Mouse (Mus musculus): ENCODE data around the gene Ambp. TPM values are rescaled to one million over a fixed set of nuclear protein-coding genes. Genes with fewer than 3 reads are reported as not detected.

Ambp gene
- total RNA-seq (2021), result 1 to 10 TPM in 1 of 2 experiments, under 1 TPM in 1; 0.64 to 4.5 TPM
- long read RNA-seq, experiment 1, result 0 reads
- long read RNA-seq, experiment 2, result 0 reads

- DNase-seq (ENCODE audit: low spot score in 2 of 2), result no peak
These were observed at the start of gene Ambp for GRCm38 (mm10) chr4:63154699-63155098. Gene Ambp (minus strand): TSS chr4:63154799.

- no peak for DNase-seq (ENCODE audit: low spot score in 2 of 2)
These were observed 49.3 kb upstream of the Ambp start for GRCm38 (mm10) chr4:63203874-63204273.

GRCm38 (mm10) chr4:63199366-63199765 is 44.8 kb upstream of the Ambp start:
- DNase-seq (ENCODE audit: low spot score in 2 of 2), result no peak

GRCm38 (mm10) chr4:63194366-63194765 is 39.8 kb upstream of the Ambp start:
- no peak for DNase-seq (ENCODE audit: low spot score in 2 of 2)

GRCm38 (mm10) chr4:63191641-63192040 is 37.0 kb upstream of the Ambp start:
- DNase-seq (ENCODE audit: low spot score in 2 of 2), result no peak

- DNase-seq (ENCODE audit: low spot score in 2 of 2), result no peak
These were observed 31.8 kb upstream of the Ambp start for GRCm38 (mm10) chr4:63186281-63186870.

GRCm38 (mm10) chr4:63181556-63181955 is 27.0 kb upstream of the Ambp start:
- DNase-seq (ENCODE audit: low spot score in 2 of 2), result peak in 1 of 2 experiments; percentile 55

GRCm38 (mm10) chr4:63171969-63172685 is 17.5 kb upstream of the Ambp start, which contains the start of gene Kif12:
Gene Kif12 (minus strand): TSS chr4:63172131.
- no peak for DNase-seq (ENCODE audit: low spot score in 2 of 2)

GRCm38 (mm10) chr4:63171122-63171521 is 16.5 kb upstream of the Ambp start:
- no peak for DNase-seq (ENCODE audit: low spot score in 2 of 2)

GRCm38 (mm10) chr4:63170061-63170460 is 15.5 kb upstream of the Ambp start:
- no peak for DNase-seq (ENCODE audit: low spot score in 2 of 2)

- DNase-seq (ENCODE audit: low spot score in 2 of 2), result no peak
These were observed 11.7 kb upstream of the Ambp start for GRCm38 (mm10) chr4:63166323-63166722.

- DNase-seq (ENCODE audit: low spot score in 2 of 2), result no peak
These were observed 11.0 kb upstream of the Ambp start for GRCm38 (mm10) chr4:63165636-63166035.

- DNase-seq (ENCODE audit: low spot score in 2 of 2), result peak; percentile 84 to 90
These were observed 4.5 kb upstream of the Ambp start for GRCm38 (mm10) chr4:63158961-63159592.

GRCm38 (mm10) chr4:63158192-63158591 is 3.6 kb upstream of the Ambp start:
- no peak for DNase-seq (ENCODE audit: low spot score in 2 of 2)

GRCm38 (mm10) chr4:63156726-63157634 is 2.4 kb upstream of the Ambp start:
- DNase-seq (ENCODE audit: low spot score in 2 of 2), result no peak

GRCm38 (mm10) chr4:63155596-63155995 is 997 bp upstream of the Ambp start:
- no peak for DNase-seq (ENCODE audit: low spot score in 2 of 2)

- DNase-seq (ENCODE audit: low spot score in 2 of 2), result no peak
These were observed 571 bp downstream of the Ambp start for GRCm38 (mm10) chr4:63154028-63154427.

- DNase-seq (ENCODE audit: low spot score in 2 of 2), result no peak
These were observed 3.5 kb downstream of the Ambp start for GRCm38 (mm10) chr4:63151127-63151526.

GRCm38 (mm10) chr4:63147268-63147667 is 7.3 kb downstream of the Ambp start:
- DNase-seq (ENCODE audit: low spot score in 2 of 2), result no peak

- DNase-seq (ENCODE audit: low spot score in 2 of 2), result no peak
These were observed 24.5 kb downstream of the Ambp start for GRCm38 (mm10) chr4:63129891-63130624.
